Mouse (Mus musculus) ES-E14 (cell line): ENCODE measurements at regions not wholly inside any gene's neighbourhood (a gene's known extent, or its start where the extent isn't known, plus 50 kb on each side); places are given as distances from the start of the nearest gene placed in this dataset.
A peak's percentile ranks its signal among the peaks of the same experiment; 100 is the strongest.

ENCODE experiments used
- DNase-seq: peaks from one replicate; pipeline ENCODE4 v3.0.0-alpha.2; 2013; ENCODE audit warnings: low read depth, low spot score
- H3K27ac ChIP-seq: 2 replicates; pipeline ENCODE4 v1.5.1; 2012; ENCODE audit warnings: low read depth, mild to moderate bottlenecking, low read length, moderate library complexity, mixed read lengths; ENCODE audit not compliant: poor library complexity, insufficient read depth, severe bottlenecking
- H3K36me3 ChIP-seq: 2 replicates; pipeline ENCODE4 v1.6.1; 2012; ENCODE audit warnings: mild to moderate bottlenecking, low read length, moderate library complexity, mixed read lengths; ENCODE audit not compliant: control insufficient read depth, poor library complexity, insufficient read depth, severe bottlenecking
- H3K4me1 ChIP-seq, 2 experiments: fragments of 150-350 bp in 1 of 2; sonication (generic) in 1 of 2; 2 replicates each; pipeline ENCODE4 v1.6.1; 2012; ENCODE audit warnings: low read length in 2 of 2, mild to moderate bottlenecking in 1 of 2, mixed read lengths in 1 of 2; ENCODE audit not compliant: control insufficient read depth in 2 of 2, insufficient read depth in 2 of 2, poor library complexity in 1 of 2
- H3K4me3 ChIP-seq, 2 experiments: fragments of 150-350 bp in 1 of 2; sonication (generic) in 1 of 2; 2 replicates each; pipeline ENCODE4 v1.5.1; 2012; ENCODE audit warnings: low read length in 2 of 2, low read depth in 1 of 2, mild to moderate bottlenecking in 1 of 2, mixed read lengths in 1 of 2; ENCODE audit not compliant: insufficient read depth in 1 of 2, poor library complexity in 1 of 2, severe bottlenecking in 1 of 2
- H3K9ac ChIP-seq: 2 replicates; pipeline ENCODE4 v1.6.1; 2012; ENCODE audit warnings: low read depth, mild to moderate bottlenecking, low read length, mixed read lengths; ENCODE audit not compliant: poor library complexity, insufficient read depth, severe bottlenecking
- H3K9me3 ChIP-seq: fragments of 150-350 bp; sonication (generic); 2 replicates; pipeline ENCODE4 v1.6.1; 2012; ENCODE audit warnings: low read depth, mild to moderate bottlenecking, low read length; ENCODE audit not compliant: control insufficient read depth, insufficient read depth
- CHD2 ChIP-seq: IDR thresholded peaks from 2 replicates; pipeline ENCODE4 v1.6.1; 2014; ENCODE audit warnings: mild to moderate bottlenecking, low read depth, low read length, inconsistent platforms
- HCFC1 ChIP-seq: IDR thresholded peaks from 2 replicates; pipeline ENCODE4 v1.6.1; 2012; ENCODE audit warnings: low read length, inconsistent platforms, borderline replicate concordance; ENCODE audit not compliant: insufficient read depth
- MAFK ChIP-seq: IDR thresholded peaks from 2 replicates; pipeline ENCODE4 v1.6.1; 2014; ENCODE audit warnings: mild to moderate bottlenecking, low read depth, low read length, inconsistent platforms; ENCODE audit not compliant: insufficient read depth
- ZC3H11A ChIP-seq: IDR thresholded peaks from 2 replicates; pipeline ENCODE4 v1.6.1; 2012; ENCODE audit warnings: low read depth, mild to moderate bottlenecking, inconsistent platforms, low read length, borderline replicate concordance
- ZNF384 ChIP-seq: IDR thresholded peaks from 2 replicates; pipeline ENCODE4 v1.6.1; 2012; ENCODE audit warnings: low read depth, low read length, inconsistent platforms
- in situ Hi-C, 2 experiments: fragments of 600-800 bp; cut with MboI; formaldehyde crosslinking; loops; one replicate each; pipeline ENCODE4 v1.15.1; 2025; ENCODE audit warnings: low sequenced_read_pairs in 2 of 2, inconsistent platforms in 1 of 2; ENCODE audit not compliant: unreplicated experiment in 2 of 2

DNA sequence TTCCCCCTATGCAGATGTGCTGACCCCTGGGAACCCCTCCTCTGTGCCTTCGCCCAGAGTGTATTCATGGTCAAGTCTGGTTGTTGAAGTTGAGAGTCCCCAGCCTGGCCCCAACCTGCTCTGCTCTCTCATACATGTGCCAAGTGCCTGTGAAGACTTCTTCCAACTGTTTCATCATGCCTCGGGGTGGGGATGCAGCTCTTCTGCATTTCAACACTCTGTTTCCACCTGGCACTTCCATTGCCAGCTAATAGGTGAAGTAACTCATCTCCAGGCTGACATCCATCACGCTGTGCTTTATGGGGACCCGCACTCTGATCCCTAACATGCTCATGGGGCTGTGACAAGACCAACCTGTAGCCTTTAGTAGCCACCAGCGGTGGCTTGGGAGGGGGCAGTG lies 230.4 kb downstream of the 4933412E24Rik start:
- Histone ChIP-seq H3K4me1 (no peaks in the 10 kb centered on the region), H3K4me3 (no peak overlapping the region), H3K9ac (no peak overlapping the region), H3K27ac (no peak overlapping the region), H3K9me3 (no peaks in the 10 kb centered on the region), H3K36me3 (no peaks in the 10 kb centered on the region)
- in situ Hi-C loops = no loop called here
- no peak for TF ChIP-seq HCFC1
- TF ChIP-seq ZNF384 = no peak
- no peak for TF ChIP-seq ZC3H11A
- no peak for TF ChIP-seq CHD2
- TF ChIP-seq MAFK = no peak
- no peak for DNase-seq

DNA sequence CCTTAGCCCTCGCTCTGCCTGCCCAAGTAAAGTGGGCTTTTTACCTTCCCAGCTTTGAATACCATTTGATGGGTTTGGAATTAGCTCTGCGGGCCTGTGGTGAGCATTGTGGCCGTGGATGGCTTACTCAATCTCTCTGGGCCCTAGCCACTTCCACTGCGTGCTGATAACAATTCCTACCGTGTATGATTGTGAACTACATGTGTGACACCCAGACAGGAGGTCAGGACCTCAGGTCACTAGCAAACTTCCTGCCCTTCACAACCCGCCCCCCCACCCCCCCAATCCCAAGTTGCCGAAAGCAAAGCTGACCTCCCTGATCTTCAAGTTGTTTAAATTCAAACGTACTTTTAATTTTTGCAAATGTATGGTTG lies 231.9 kb downstream of the 4933412E24Rik start:
- Histone ChIP-seq H3K4me3 (no peak overlapping the region), H3K4me1 (no peaks in the 10 kb centered on the region), H3K27ac (no peak overlapping the region), H3K9me3 (no peaks in the 10 kb centered on the region), H3K9ac (no peak overlapping the region), H3K36me3 (no peaks in the 10 kb centered on the region)
- TF ChIP-seq ZC3H11A = no peak
- DNase-seq = no peak
- in situ Hi-C loops = no loop called here

DNA sequence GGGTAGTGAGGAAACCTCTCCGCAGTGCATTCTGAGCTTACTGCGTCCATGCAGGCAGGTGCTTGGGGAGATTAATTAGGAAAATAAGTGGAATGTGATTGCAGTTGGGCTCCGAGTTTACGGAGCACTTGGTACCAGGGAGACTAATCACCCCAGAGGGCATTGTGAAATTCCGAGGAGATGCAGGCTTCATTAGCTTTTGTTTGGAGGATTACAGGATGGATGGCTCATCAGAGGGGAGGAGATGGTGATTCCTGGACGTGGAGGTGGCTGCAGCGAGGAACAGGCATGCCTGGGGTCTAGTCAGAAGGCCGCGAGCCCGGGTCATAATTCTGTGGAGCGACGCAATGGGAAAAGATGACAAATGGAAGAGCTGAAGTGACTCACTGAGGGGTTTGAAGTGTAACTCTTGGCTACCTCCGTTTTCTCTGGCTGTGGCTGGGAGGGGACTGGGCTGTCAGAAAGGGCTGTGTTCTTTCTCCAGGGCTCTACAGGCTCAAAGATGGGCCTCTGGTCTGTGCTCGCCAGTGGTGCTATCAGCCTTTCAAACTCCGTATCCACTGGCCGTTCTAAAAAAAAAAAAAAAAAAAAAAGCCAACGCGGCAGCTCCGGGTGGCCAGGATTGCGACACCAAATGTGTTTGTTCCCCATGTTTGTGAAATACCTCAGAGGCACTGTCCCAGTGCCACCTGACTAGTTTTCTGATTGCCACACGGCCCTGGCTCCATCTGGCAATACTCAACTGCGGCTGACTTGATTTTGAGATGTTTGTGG lies 232.4 kb downstream of the 4933412E24Rik start:
- no peak overlapping the region for H3K27ac ChIP-seq
- peak; percentile 9 for DNase-seq

DNA sequence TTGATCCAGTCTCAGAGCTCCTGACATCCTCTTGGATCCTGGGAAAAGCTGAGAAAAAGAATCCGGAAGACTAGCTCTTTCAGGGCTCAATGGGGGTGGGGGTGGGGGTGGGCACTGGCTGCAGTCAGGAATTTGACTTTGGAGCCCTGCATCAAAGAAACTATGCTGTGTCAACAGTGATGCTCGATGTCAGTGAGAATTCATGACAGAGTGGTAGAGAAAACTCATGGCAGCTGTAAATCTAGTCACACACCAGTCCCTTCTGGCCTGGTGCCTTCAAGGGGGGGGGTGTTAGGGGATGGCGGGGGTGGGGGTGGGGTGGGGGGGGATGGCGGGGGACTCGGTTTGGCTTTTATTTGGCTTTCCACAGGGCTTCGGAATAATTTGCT lies 233.0 kb downstream of the 4933412E24Rik start:
- no peak overlapping the region for H3K4me3 ChIP-seq
- no peaks in the 10 kb centered on the region for H3K36me3 ChIP-seq
- TF ChIP-seq HCFC1 = no peak
- H3K9ac ChIP-seq = no peak overlapping the region
- in situ Hi-C loops = no loop called here
- no peak for DNase-seq
- no peak overlapping the region for H3K27ac ChIP-seq
- H3K4me1 ChIP-seq = no peaks in the 10 kb centered on the region
- H3K9me3 ChIP-seq = no peaks in the 10 kb centered on the region

More for the DNA sequence above, 232.4 kb downstream of the 4933412E24Rik start:
- no peak overlapping the region for H3K9ac ChIP-seq
- in situ Hi-C loops = no loop called here
- 0 out of 2 replicates have a peak, but pooled peaks have one; percentile 38 for TF ChIP-seq ZNF384
- TF ChIP-seq HCFC1 = no peak
- H3K9me3 ChIP-seq = no peaks in the 10 kb centered on the region
- no peaks in the 10 kb centered on the region for H3K36me3 ChIP-seq
- H3K4me1 ChIP-seq = no peaks in the 10 kb centered on the region
- no peak overlapping the region for H3K4me3 ChIP-seq

DNA sequence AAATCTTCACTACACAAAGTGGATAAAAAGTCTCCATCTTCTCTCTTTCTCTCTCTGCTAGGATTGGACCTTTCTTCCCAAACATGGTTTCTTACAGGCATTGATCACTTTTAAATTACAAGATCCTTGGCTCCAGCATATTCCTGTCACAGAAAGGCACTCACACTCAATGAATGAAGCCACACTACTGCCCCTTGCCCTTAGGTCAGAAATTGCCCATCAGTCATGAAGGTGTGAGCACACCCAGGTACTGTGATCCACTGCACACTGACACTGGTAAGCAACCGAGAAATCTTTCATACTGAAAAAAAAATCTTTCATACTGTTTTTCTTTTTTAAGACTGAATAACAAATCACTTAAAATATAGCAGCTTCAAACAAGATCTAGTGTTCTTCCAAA lies 235.9 kb downstream of the 4933412E24Rik start:
- no peak for TF ChIP-seq ZNF384
- TF ChIP-seq MAFK = no peak
- no peak for TF ChIP-seq CHD2
- no peak for TF ChIP-seq HCFC1
- no peak for TF ChIP-seq ZC3H11A
- in situ Hi-C loops = no loop called here
- H3K9me3 ChIP-seq = no peaks in the 10 kb centered on the region
- no peak overlapping the region for H3K27ac ChIP-seq
- no peaks in the 10 kb centered on the region for H3K4me1 ChIP-seq
- H3K9ac ChIP-seq = no peak overlapping the region
- no peaks in the 10 kb centered on the region for H3K36me3 ChIP-seq
- DNase-seq = no peak
- no peak overlapping the region for H3K4me3 ChIP-seq
